Comparison of ENCODE assay signal across 8 mouse cellular contexts in genomic region chr5:21373180-21373518, GRCm38 (mm10). TPM values are rescaled to one million over a fixed set of nuclear protein-coding genes. Genes with fewer than 3 reads are reported as not detected.
DNase-seq lines count a peak whose midpoint lies in the region; ATAC-seq lines count a peak whose summit lies in the region.

No protein-coding gene starts in this region.

- no peaks in the 10 kb centered on the region for H3K36me3 ChIP-seq in kidney, embryonic 16.5 days (ENCODE audit: insufficient read depth, low read length)
- H3K36me3 ChIP-seq in embryonic facial prominence, embryonic 10.5 days (replicated peaks): no peaks in the 10 kb centered on the region
- H3K36me3 ChIP-seq in hindbrain, embryonic 16.5 days (ENCODE audit: control insufficient read depth, insufficient read depth, low read length): no peaks in the 10 kb centered on the region
- no peaks in the 10 kb centered on the region for H3K36me3 ChIP-seq in midbrain, embryonic 15.5 days (replicated peaks)

- H3K9me3 ChIP-seq in kidney, embryonic 16.5 days (ENCODE audit: low read length): no peaks in the 10 kb centered on the region
- no peaks in the 10 kb centered on the region for H3K9me3 ChIP-seq in embryonic facial prominence, embryonic 10.5 days
- H3K9me3 ChIP-seq in hindbrain, embryonic 16.5 days (ENCODE audit: control insufficient read depth, low read length): no peaks in the 10 kb centered on the region
- no peaks in the 10 kb centered on the region for H3K9me3 ChIP-seq in midbrain, embryonic 15.5 days

- H3K27ac ChIP-seq in kidney, embryonic 16.5 days (ENCODE audit: low read length): no peak overlapping the region
- H3K27ac ChIP-seq in embryonic facial prominence, embryonic 10.5 days (replicated peaks): peak overlapping the region; percentile 82; the same call in 1 of the 2 replicates
- H3K27ac ChIP-seq in hindbrain, embryonic 16.5 days (ENCODE audit: low read depth, low read length): no peak overlapping the region
- H3K27ac ChIP-seq in midbrain, embryonic 15.5 days: no peak overlapping the region

- H3K4me1 ChIP-seq in kidney, embryonic 16.5 days (ENCODE audit: insufficient read depth, low read length): peaks cover 2% of the 10 kb centered on the region; the same call in 1 of the 2 replicates
- peaks cover 13% of the 10 kb centered on the region for H3K4me1 ChIP-seq in embryonic facial prominence, embryonic 10.5 days
- H3K4me1 ChIP-seq in hindbrain, embryonic 16.5 days (ENCODE audit: control insufficient read depth, insufficient read depth, low read depth, low read length): peaks cover 3% of the 10 kb centered on the region; the same call in 1 of the 2 replicates
- H3K4me1 ChIP-seq in midbrain, embryonic 15.5 days: peaks cover 15% of the 10 kb centered on the region

- H3K4me3 ChIP-seq in kidney, embryonic 16.5 days (ENCODE audit: low read length): peak overlapping the region; percentile 52
- peak overlapping the region; percentile 69 for H3K4me3 ChIP-seq in embryonic facial prominence, embryonic 10.5 days
- H3K4me3 ChIP-seq in hindbrain, embryonic 16.5 days (ENCODE audit: low read length): peak overlapping the region; percentile 58
- peak overlapping the region; percentile 59 for H3K4me3 ChIP-seq in midbrain, embryonic 15.5 days

- DNase-seq in kidney, adult 11 months: no peak
- DNase-seq in embryonic facial prominence, embryonic 10.5 days (ENCODE audit: low spot score): no peak
- DNase-seq in adrenal gland, postnatal 14 days: no peak
- no peak for DNase-seq in layer of hippocampus, adult 11-12 months (ENCODE audit: low spot score)
- DNase-seq in left cerebral cortex, adult 11 months (ENCODE audit: low spot score): no peak

- H3K9ac ChIP-seq in kidney, embryonic 16.5 days (replicated peaks; ENCODE audit: low read length): no peak overlapping the region
- H3K9ac ChIP-seq in hindbrain, embryonic 16.5 days (ENCODE audit: low read depth, low read length): peak overlapping the region; percentile 77; the same call in 1 of the 2 replicates
- H3K9ac ChIP-seq in midbrain, embryonic 15.5 days: no peak overlapping the region

- 0 out of 2 replicates have a peak, but pooled peaks have one; percentile 39 for ATAC-seq in kidney, embryonic 16.5 days (ENCODE audit: low FRiP score, low TSS enrichment)
- ATAC-seq in hindbrain, embryonic 16.5 days: no peak
- ATAC-seq in midbrain, embryonic 15.5 days (replicated peaks): peak; percentile 9; the same call in 1 of the 2 replicates

- H3K4me2 ChIP-seq in kidney, embryonic 16.5 days (replicated peaks; ENCODE audit: low read depth, low read length): peak overlapping the region; percentile 93
- peak overlapping the region; percentile 98 for H3K4me2 ChIP-seq in hindbrain, embryonic 16.5 days (ENCODE audit: low read length)
- peak overlapping the region; percentile 95 for H3K4me2 ChIP-seq in midbrain, embryonic 15.5 days

- 44% methylated on average over 7 of the region's 7 CpGs for WGBS in kidney, embryonic 16.5 days
- WGBS in embryonic facial prominence, embryonic 10.5 days: 78% methylated on average over 7 of the region's 7 CpGs
- 60% methylated on average over 7 of the region's 7 CpGs for WGBS in hindbrain, embryonic 16.5 days
- WGBS in midbrain, embryonic 15.5 days: 64% methylated on average over 7 of the region's 7 CpGs

- H3K27me3 ChIP-seq in kidney, embryonic 16.5 days (ENCODE audit: insufficient read depth, low read length): peaks cover 9% of the 10 kb centered on the region
- peaks cover 25% of the 10 kb centered on the region for H3K27me3 ChIP-seq in embryonic facial prominence, embryonic 10.5 days (replicated peaks; ENCODE audit: low read depth, poor library complexity, severe bottlenecking)
- no peaks in the 10 kb centered on the region for H3K27me3 ChIP-seq in hindbrain, embryonic 16.5 days (replicated peaks; ENCODE audit: control insufficient read depth, insufficient read depth, low read length)
- H3K27me3 ChIP-seq in midbrain, embryonic 15.5 days (replicated peaks): no peaks in the 10 kb centered on the region

RNA-seq across cellular contexts. Expression of gene Fgl2, which starts 0.7 kb away (rescaled TPM):
- 3.6 and 4.9 TPM in 2 replicates for polyA plus RNA-seq in kidney, embryonic 16.5 days (2015; fragmentation: Nextera tagmentation; extraction: Ambion mirVana)
- 0.49 and 1.1 TPM in 2 replicates for polyA plus RNA-seq in embryonic facial prominence, embryonic 10.5 days (2016; fragmentation: Nextera tagmentation; extraction: Ambion mirVana)
- 3.1 and 4.9 TPM in 2 replicates for polyA plus RNA-seq in hindbrain, embryonic 16.5 days (2015; fragmentation: Nextera tagmentation; extraction: Ambion mirVana)
- 1.9 and 2.4 TPM in 2 replicates for polyA plus RNA-seq in midbrain, embryonic 15.5 days (2015; fragmentation: Nextera tagmentation; extraction: Ambion mirVana)
- 5.4 and 8.8 TPM in 2 replicates for total RNA-seq in adrenal gland, postnatal 14 days (2021)

RNA-seq across cellular contexts. Expression of gene Ccdc146, which starts 51.3 kb away (rescaled TPM):
- polyA plus RNA-seq in kidney, embryonic 16.5 days (2015; fragmentation: Nextera tagmentation; extraction: Ambion mirVana): 0.27 TPM in 1 of 2 replicates, not detected in the other
- 0.16 TPM in 1 of 2 replicates, not detected in the other for polyA plus RNA-seq in embryonic facial prominence, embryonic 10.5 days (2016; fragmentation: Nextera tagmentation; extraction: Ambion mirVana)
- 0.75 and 0.76 TPM in 2 replicates for polyA plus RNA-seq in hindbrain, embryonic 16.5 days (2015; fragmentation: Nextera tagmentation; extraction: Ambion mirVana)
- 0.88 and 1.1 TPM in 2 replicates for polyA plus RNA-seq in midbrain, embryonic 15.5 days (2015; fragmentation: Nextera tagmentation; extraction: Ambion mirVana)
- total RNA-seq in adrenal gland, postnatal 14 days (2021): 0.26 TPM in 1 of 2 replicates, not detected in the other

RNA-seq across cellular contexts. Expression of gene Fam185a, which starts 51.6 kb away (rescaled TPM):
- 6.0 and 7.7 TPM in 2 replicates for polyA plus RNA-seq in kidney, embryonic 16.5 days (2015; fragmentation: Nextera tagmentation; extraction: Ambion mirVana)
- polyA plus RNA-seq in embryonic facial prominence, embryonic 10.5 days (2016; fragmentation: Nextera tagmentation; extraction: Ambion mirVana): 6.0 and 7.2 TPM in 2 replicates
- 9.0 and 10.3 TPM in 2 replicates for polyA plus RNA-seq in hindbrain, embryonic 16.5 days (2015; fragmentation: Nextera tagmentation; extraction: Ambion mirVana)
- polyA plus RNA-seq in midbrain, embryonic 15.5 days (2015; fragmentation: Nextera tagmentation; extraction: Ambion mirVana): 7.9 and 8.4 TPM in 2 replicates
- total RNA-seq in adrenal gland, postnatal 14 days (2021): 12.0 and 13.8 TPM in 2 replicates
